Mouse (Mus musculus) CH12.LX (cell line): ENCODE measurements around the gene Slc26a10. TPM values are rescaled to one million over a fixed set of nuclear protein-coding genes. Genes with fewer than 3 reads are reported as not detected.
A peak's percentile ranks its signal among the peaks of the same experiment; 100 is the strongest.
"Not testable (repeated sequence)": the region's sequence is repeated elsewhere in the genome, so short reads cannot be mapped to it uniquely, and the experiment has no call there.

Experiments used
- DNase-seq: peaks from one replicate; pipeline ENCODE4 v3.0.0-alpha.2; 2013; ENCODE audit errors: extremely low read depth
- H3K27ac ChIP-seq: 2 replicates; pipeline ENCODE4 v1.5.1; 2012; ENCODE audit warnings: low read depth, mild to moderate bottlenecking, control low read depth, moderate library complexity; ENCODE audit not compliant: insufficient read depth
- H3K27me3 ChIP-seq: replicated peaks from 2 replicates; pipeline ENCODE3; 2012; ENCODE audit warnings: inconsistent platforms
- H3K36me3 ChIP-seq, 2 experiments: replicated peaks in 1 of 2; 2 replicates each; pipeline versions ENCODE3 to v1.6.1; 2012; ENCODE audit warnings: inconsistent platforms in 1 of 2, low read length in 1 of 2, mild to moderate bottlenecking in 1 of 2, mixed read lengths in 1 of 2, moderate library complexity in 1 of 2; ENCODE audit not compliant: control insufficient read depth in 1 of 2, insufficient read depth in 1 of 2
- H3K4me1 ChIP-seq, 2 experiments: 2 replicates each; pipeline ENCODE4 v1.6.1; 2012; ENCODE audit warnings: inconsistent platforms in 1 of 2, moderate library complexity in 1 of 2; ENCODE audit not compliant: insufficient read depth in 2 of 2, control insufficient read depth in 1 of 2
- H3K4me2 ChIP-seq: 2 replicates; pipeline ENCODE4 v1.6.1; 2012; ENCODE audit warnings: low read depth, mild to moderate bottlenecking, control low read depth; ENCODE audit not compliant: poor library complexity, insufficient read depth, severe bottlenecking
- H3K4me3 ChIP-seq, 3 experiments: fragments of 150-350 bp in 1 of 3; sonication (generic) in 1 of 3; replicated peaks in 1 of 3; 2 replicates each; pipeline versions ENCODE3 to v1.5.1; 2011 to 2012; ENCODE audit warnings: low read depth in 2 of 3, low read length in 2 of 3, mild to moderate bottlenecking in 2 of 3, moderate library complexity in 2 of 3, control low read depth in 1 of 3, improper control_type of control experiment in 1 of 3, inconsistent platforms in 1 of 3, mixed read lengths in 1 of 3; ENCODE audit not compliant: poor library complexity in 1 of 3
- H3K79me2 ChIP-seq: replicated peaks from 2 replicates; pipeline ENCODE4 v1.6.1; 2012; ENCODE audit warnings: mild to moderate bottlenecking, moderate library complexity; ENCODE audit not compliant: control insufficient read depth, poor library complexity, insufficient read depth, severe bottlenecking; ENCODE audit errors: extremely low read depth
- H3K9ac ChIP-seq: 2 replicates; pipeline ENCODE4 v1.6.1; 2012; ENCODE audit warnings: low read depth, mild to moderate bottlenecking, control low read depth, moderate library complexity; ENCODE audit not compliant: insufficient read depth
- H3K9me3 ChIP-seq: replicated peaks from 2 replicates; pipeline ENCODE3; 2012; ENCODE audit warnings: low read length, inconsistent platforms, mixed read lengths
- BHLHE40 ChIP-seq: IDR thresholded peaks from 2 replicates; pipeline ENCODE4 v1.6.1; 2011; ENCODE audit warnings: mild to moderate bottlenecking, low read depth, low read length, improper control_type of control experiment
- CHD2 ChIP-seq: IDR thresholded peaks from 2 replicates; pipeline ENCODE4 v1.6.1; 2011; ENCODE audit warnings: low read length, improper control_type of control experiment
- CTCF ChIP-seq, 2 experiments: IDR thresholded peaks in 1 of 2; conservative IDR thresholded peaks in 1 of 2; 2 replicates each; pipeline ENCODE4 v1.5.1; 2011 to 2012; ENCODE audit warnings: low read depth in 2 of 2, low read length in 2 of 2, improper control_type of control experiment in 1 of 2, inconsistent platforms in 1 of 2, mild to moderate bottlenecking in 1 of 2, moderate library complexity in 1 of 2
- ELF1 ChIP-seq: IDR thresholded peaks from 2 replicates; pipeline ENCODE4 v1.6.1; 2014; ENCODE audit warnings: low read depth, mild to moderate bottlenecking, inconsistent platforms, low read length, improper control_type of control experiment
- KAT2A ChIP-seq: IDR thresholded peaks from 2 replicates; pipeline ENCODE4 v1.6.1; 2012; ENCODE audit warnings: low read length, improper control_type of control experiment, inconsistent platforms; ENCODE audit not compliant: insufficient replicate concordance
- MAX ChIP-seq: IDR thresholded peaks from 2 replicates; pipeline ENCODE4 v1.6.1; 2011; ENCODE audit warnings: low read length, improper control_type of control experiment
- MAZ ChIP-seq: IDR thresholded peaks from 2 replicates; pipeline ENCODE4 v1.6.1; 2012; ENCODE audit warnings: low read depth, mild to moderate bottlenecking, inconsistent platforms, low read length, improper control_type of control experiment, moderate library complexity
- MEF2A ChIP-seq: IDR thresholded peaks from 2 replicates; pipeline ENCODE4 v1.6.1; 2014; ENCODE audit warnings: low read depth, mild to moderate bottlenecking, inconsistent platforms, low read length, improper control_type of control experiment, borderline replicate concordance
- POLR2A ChIP-seq: IDR thresholded peaks from 2 replicates; pipeline ENCODE4 v1.6.1; 2011; ENCODE audit warnings: low read depth, mild to moderate bottlenecking, improper control_type of control experiment, low read length
- RAD21 ChIP-seq: IDR thresholded peaks from 2 replicates; pipeline ENCODE4 v1.6.1; 2011; ENCODE audit warnings: low read depth, mild to moderate bottlenecking, low read length, improper control_type of control experiment, moderate library complexity
- SIN3A ChIP-seq: IDR thresholded peaks from 2 replicates; pipeline ENCODE4 v1.6.1; 2012; ENCODE audit warnings: low read length, improper control_type of control experiment, inconsistent platforms
- SMC3 ChIP-seq: IDR thresholded peaks from 2 replicates; pipeline ENCODE4 v1.6.1; 2011; ENCODE audit warnings: low read depth, low read length, improper control_type of control experiment
- TCF12 ChIP-seq: IDR thresholded peaks from 2 replicates; pipeline ENCODE4 v1.6.1; 2014; ENCODE audit warnings: low read depth, mild to moderate bottlenecking, inconsistent platforms, low read length, improper control_type of control experiment
- UBTF ChIP-seq: IDR thresholded peaks from 2 replicates; pipeline ENCODE4 v1.6.1; 2012; ENCODE audit warnings: low read depth, mild to moderate bottlenecking, inconsistent platforms, low read length, improper control_type of control experiment, moderate library complexity
- USF1 ChIP-seq: IDR thresholded peaks from 2 replicates; pipeline ENCODE4 v1.6.1; 2014; ENCODE audit warnings: low read depth, mild to moderate bottlenecking, inconsistent platforms, low read length, improper control_type of control experiment
- USF2 ChIP-seq: conservative IDR thresholded peaks from 2 replicates; pipeline ENCODE4 v1.6.1; 2011; ENCODE audit warnings: low read depth, low read length, improper control_type of control experiment
- ZC3H11A ChIP-seq: IDR thresholded peaks from 2 replicates; pipeline ENCODE4 v1.6.1; 2012; ENCODE audit warnings: low read depth, mild to moderate bottlenecking, inconsistent platforms, low read length, improper control_type of control experiment
- ZKSCAN1 ChIP-seq: IDR thresholded peaks from 2 replicates; pipeline ENCODE4 v1.6.1; 2012; ENCODE audit warnings: low read depth, inconsistent platforms, low read length, improper control_type of control experiment, borderline replicate concordance
- ZNF384 ChIP-seq: IDR thresholded peaks from 2 replicates; pipeline ENCODE4 v1.6.1; 2012; ENCODE audit warnings: low read depth, low read length, improper control_type of control experiment, inconsistent platforms
- dilution Hi-C: fragments of 300-500 bp; cut with MboI; formaldehyde crosslinking; loops from 2 replicates; pipeline ENCODE4 v1.14.3; 2020; ENCODE audit warnings: low sequenced_read_pairs; ENCODE audit not compliant: extremely low pct_unique_long_range_greater_than_20kb, extremely low pct_ligation_motif_present
- in situ Hi-C: fragments of 300-500 bp; cut with MboI; formaldehyde crosslinking; loops from 3 replicates; pipeline ENCODE4 v1.14.3; 2019; ENCODE audit warnings: low sequenced_read_pairs, low pct_ligation_motif_present, low pct_unique_long_range_greater_than_20kb, mixed read lengths
- polyA plus RNA-seq: library from polyadenylated mRNA; unstranded; fragments of >175 nt; gene quantifications from 2 replicates; pipeline ENCODE4 v1.2.1, GENCODE M21; 2012; ENCODE audit warnings: low read depth; ENCODE audit not compliant: insufficient read length
- total RNA-seq, 2 experiments: library from RNA; depleted of rRNA; stranded (reverse); fragments of 300-350 nt in 1 of 2; fragments of >200 nt in 1 of 2; gene quantifications; 2 replicates each; pipeline ENCODE4 v1.2.3; 2012 to 2014

Gene Slc26a10
- total and polyA plus RNA-seq, 3 experiments: 0.05 to 1.7 (median 0.16) TPM

DNA sequence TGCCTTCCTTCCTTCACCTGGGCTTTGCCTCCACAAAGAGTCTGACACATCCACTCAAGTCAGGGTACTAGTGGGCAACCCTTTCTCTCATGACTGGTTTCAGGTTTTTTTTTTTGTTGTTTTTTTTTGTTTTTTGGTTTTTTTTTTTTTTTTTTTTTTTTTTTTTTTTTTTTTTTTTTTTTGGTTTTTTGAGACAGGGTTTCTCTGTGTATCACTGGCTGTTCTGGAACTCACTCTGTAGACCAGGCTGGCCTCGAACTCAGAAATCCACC is 11.5 kb upstream of the Slc26a10 start:
- peak; percentile 87 for TF ChIP-seq ZNF384
- TF ChIP-seq, all 38 proteins: peak for 1; not testable (repeated sequence) for 37
- H3K4me2 ChIP-seq, H3K79me2 ChIP-seq, in situ Hi-C loops, DNase-seq, H3K4me3 ChIP-seq, H3K9ac ChIP-seq, H3K27me3 ChIP-seq, H3K27ac ChIP-seq, H3K9me3 ChIP-seq, dilution Hi-C loops: not testable (repeated sequence)
- Histone ChIP-seq H3K4me1 (peaks cover 3 to 43% of the 10 kb centered on the region in 2 experiments; a peak in 3 of 4 replicates), H3K36me3 (peaks cover 18 to 36% of the 10 kb centered on the region in 2 experiments)

DNA sequence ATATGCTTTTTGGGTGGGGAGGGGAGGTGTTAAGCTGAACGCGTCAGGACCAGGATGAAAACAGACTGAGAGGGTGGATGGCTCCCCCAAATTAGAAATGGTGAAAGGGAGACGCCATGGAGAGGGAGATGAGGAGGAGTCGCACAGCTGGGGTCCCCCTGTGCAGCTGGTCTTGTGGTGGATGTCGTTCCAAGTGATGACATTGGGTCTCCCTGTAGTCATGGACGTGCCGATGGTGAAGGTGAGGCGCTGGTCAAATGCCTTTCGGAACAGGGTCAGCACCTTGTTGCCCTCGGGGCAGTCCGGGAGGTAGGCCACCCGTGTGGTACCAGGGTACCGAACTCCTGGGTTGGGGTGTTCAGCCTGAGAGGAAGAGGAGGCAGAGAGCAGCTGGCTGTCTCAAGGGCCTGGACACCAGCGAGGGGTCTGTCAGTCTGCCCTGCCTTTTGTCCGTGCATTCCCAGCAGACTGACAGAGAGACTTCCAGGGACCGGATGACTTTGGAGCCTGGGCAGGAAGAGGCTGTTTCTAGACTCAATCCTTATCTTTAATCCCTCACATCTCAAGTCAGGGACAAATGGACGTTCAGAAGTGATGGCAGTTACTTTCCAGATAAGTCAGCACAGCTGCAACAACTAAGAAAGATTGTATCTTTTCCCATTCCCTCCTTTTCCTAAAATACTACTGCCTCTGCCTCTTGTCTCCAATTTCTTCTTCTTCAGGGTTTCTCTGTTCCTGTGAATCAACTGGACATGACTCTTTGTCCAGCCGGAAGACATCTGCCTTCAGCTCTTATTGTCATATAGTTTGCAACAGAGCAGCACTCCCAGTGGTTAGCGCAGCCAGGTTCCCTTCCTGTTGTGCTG is 11.0 kb upstream of the Slc26a10 start:
- Histone ChIP-seq H3K9me3 (peaks cover 7% of the 10 kb centered on the region), H3K27me3 (no peaks in the 10 kb centered on the region), H3K36me3 (peaks cover 18 to 40% of the 10 kb centered on the region in 2 experiments), H3K9ac (no peak overlapping the region), H3K79me2 (no peaks in the 10 kb centered on the region), H3K27ac (no peak overlapping the region), H3K4me3 (no peak overlapping the region), H3K4me2 (no peak overlapping the region), H3K4me1 (peaks cover 1 to 41% of the 10 kb centered on the region in 2 experiments; a peak in 3 of 4 replicates)
- DNase-seq: no peak
- in situ Hi-C loops (no loop called here), dilution Hi-C loops (no loop called here)
- TF ChIP-seq ELF1: no peak
- no peak for TF ChIP-seq RAD21
- no peak for TF ChIP-seq MEF2A
- no peak for TF ChIP-seq SMC3

DNA sequence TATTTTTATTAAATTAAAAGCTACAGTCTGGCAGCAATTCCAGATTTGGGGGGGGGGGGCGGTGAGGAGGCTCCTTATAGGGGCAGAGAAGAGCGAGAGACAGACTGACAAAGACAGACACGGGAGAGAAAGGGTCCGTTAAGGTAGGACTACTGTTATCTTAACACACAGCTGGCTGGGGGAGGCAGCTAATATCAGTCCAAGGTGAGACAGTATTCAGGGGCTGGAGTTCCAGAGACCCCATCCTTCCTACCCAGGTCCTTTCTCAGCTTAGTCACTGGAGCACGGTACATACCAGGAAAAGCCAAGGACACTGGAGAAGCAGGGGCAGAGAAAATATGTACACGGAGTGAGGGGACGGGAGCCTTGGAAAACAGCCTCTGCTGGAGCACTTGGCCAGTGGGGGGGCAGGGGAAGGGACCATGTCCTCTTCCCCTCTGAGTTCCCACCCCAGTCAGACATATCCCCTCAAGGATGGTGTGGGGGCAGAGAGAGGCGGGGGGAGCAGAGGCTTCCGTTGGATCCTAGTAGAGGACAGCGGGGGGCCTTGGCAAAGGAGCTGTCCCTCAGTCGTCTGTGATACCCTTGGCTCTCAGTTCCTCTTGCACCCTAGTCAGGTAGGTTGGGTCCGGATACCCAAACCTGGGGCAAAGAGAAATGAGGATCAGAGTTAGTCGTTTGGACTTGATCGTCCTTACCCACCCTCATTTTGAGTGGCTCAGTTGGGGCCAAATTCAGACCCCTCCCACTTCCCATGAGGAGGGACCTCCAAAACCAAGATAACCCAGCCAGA is 10.1 kb upstream of the Slc26a10 start:
- dilution Hi-C loops: no loop called here
- Histone ChIP-seq H3K9ac (no peak overlapping the region), H3K4me1 (peaks cover 0 to 35% of the 10 kb centered on the region in 2 experiments; a peak in 1 of 4 replicates), H3K27ac (no peak overlapping the region), H3K79me2 (no peaks in the 10 kb centered on the region)
- TF ChIP-seq CHD2 (no peak), SMC3 (no peak), POLR2A (no peak), USF1 (no peak), USF2 (no peak), KAT2A (no peak), BHLHE40 (no peak), ZKSCAN1 (no peak), RAD21 (no peak), SIN3A (no peak), UBTF (no peak), MAZ (no peak), MAX (no peak), CTCF (conservative IDR thresholded peaks at IDR 0.05 in 1 of 2, IDR thresholded peaks at IDR 0.05 in 1 of 2; ENCODE audit: low read depth in 2 of 2, low read length in 2 of 2) (no peak), ZC3H11A (no peak), TCF12 (no peak)
- TF ChIP-seq, all 38 proteins: peak for 0
- Histone ChIP-seq H3K27me3 (no peaks in the 10 kb centered on the region), H3K9me3 (peaks cover 7% of the 10 kb centered on the region), H3K36me3 (peaks cover 18 to 44% of the 10 kb centered on the region in 2 experiments), H3K4me3 (no peak overlapping the region), H3K4me2 (no peak overlapping the region)
- in situ Hi-C loops: no loop called here
- no peak for DNase-seq
